Mouse (Mus musculus): ENCODE results near the gene Mettl1. TPM values are rescaled to one million over a fixed set of nuclear protein-coding genes. Genes with fewer than 3 reads are reported as not detected.

Mettl1 gene
- polyA plus RNA-seq, 1 experiment from 2014 or later = 49.4 TPM

DNA sequence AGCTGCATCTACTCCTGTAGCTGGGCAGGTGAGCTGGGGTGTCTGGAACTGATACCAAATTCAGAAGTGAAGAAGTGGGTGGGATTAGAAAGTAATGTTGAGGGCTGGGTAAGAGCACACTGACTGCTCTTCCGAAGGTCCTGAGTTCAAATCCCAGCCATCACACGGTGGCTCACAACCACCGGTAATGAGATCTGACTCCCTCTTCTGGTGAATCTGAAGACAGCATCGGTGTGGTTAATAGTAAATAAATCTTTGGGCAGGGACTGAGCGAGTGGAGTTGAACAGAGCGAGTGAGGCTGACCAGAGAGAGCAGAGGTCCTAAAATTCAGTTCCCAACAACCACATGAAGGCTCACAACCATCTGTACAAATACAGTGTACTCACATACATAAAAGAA is 44.4 kb downstream of the Mettl1 start:
- Histone ChIP-seq H3K27me3 (ENCODE audit: control insufficient read depth, insufficient read depth, low read length) (peaks cover 51% of the 10 kb centered on the region), H3K4me3 (replicated peaks; ENCODE audit: low read length) (no peak overlapping the region), H3K9ac (ENCODE audit: low read length) (no peak overlapping the region), H3K36me3 (ENCODE audit: control insufficient read depth, insufficient read depth, low read length) (no peaks in the 10 kb centered on the region), H3K4me2 (ENCODE audit: low read depth, low read length) (no peak overlapping the region), H3K9me3 (replicated peaks; ENCODE audit: control insufficient read depth, low read length) (no peaks in the 10 kb centered on the region), H3K27ac (ENCODE audit: low read length) (no peak overlapping the region), H3K4me1 (ENCODE audit: control insufficient read depth, insufficient read depth, low read length) (peaks cover 10% of the 10 kb centered on the region; the same call in 1 of the 2 replicates)
- 60% methylated on average over 6 of the region's 6 CpGs for WGBS
- no peak for ATAC-seq (ENCODE audit: insufficient read depth, low FRiP score)

DNA sequence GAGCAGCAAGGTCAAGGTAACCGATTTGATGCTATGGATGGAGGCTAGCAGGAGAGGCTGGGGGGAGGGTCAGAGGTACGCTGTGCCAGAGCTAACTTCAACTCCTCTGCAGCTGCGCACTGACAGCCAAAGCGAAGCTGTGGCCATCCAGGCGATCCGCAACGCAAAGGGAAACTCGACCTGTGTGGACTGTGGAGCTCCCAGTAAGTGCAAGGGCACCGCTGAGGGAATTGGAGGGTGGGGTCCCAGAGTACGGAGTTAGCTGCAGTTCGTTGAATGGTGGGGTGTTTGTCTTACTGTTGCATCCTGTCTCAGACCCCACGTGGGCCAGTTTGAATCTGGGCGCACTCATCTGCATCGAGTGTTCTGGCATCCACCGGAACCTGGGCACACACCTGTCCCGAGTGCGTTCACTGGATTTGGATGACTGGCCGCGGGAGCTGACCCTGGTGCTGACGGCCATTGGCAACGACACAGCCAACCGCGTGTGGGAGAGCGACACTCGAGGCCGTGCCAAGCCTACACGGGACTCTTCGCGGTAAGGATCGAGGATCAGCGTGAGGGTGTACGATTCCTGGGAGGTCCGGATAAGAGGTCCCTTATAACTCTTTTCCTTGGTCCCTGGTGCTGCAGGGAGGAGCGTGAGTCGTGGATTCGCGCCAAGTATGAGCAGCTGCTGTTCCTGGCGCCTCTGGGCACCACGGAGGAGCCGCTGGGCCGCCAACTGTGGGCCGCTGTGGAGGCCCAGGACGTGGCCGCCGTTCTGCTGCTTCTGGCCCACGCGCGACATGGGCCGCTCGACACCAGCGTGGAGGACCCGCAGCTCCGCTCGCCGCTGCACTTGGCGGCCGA is 49.6 kb downstream of the Mettl1 start:
- Histone ChIP-seq H3K27ac (ENCODE audit: low read length) (no peak overlapping the region), H3K9me3 (replicated peaks; ENCODE audit: control insufficient read depth, low read length) (no peaks in the 10 kb centered on the region), H3K4me1 (ENCODE audit: control insufficient read depth, insufficient read depth, low read length) (peaks cover 17% of the 10 kb centered on the region), H3K4me2 (ENCODE audit: low read depth, low read length) (peak overlapping the region; percentile 32), H3K36me3 (ENCODE audit: control insufficient read depth, insufficient read depth, low read length) (peaks cover under 1% of the 10 kb centered on the region; the same call in 1 of the 2 replicates), H3K27me3 (ENCODE audit: control insufficient read depth, insufficient read depth, low read length) (peaks cover 45% of the 10 kb centered on the region), H3K4me3 (replicated peaks; ENCODE audit: low read length) (peak overlapping the region; percentile 32), H3K9ac (ENCODE audit: low read length) (no peak overlapping the region)
- ATAC-seq (ENCODE audit: insufficient read depth, low FRiP score) = no peak
- WGBS = 11% methylated on average over 57 of the region's 57 CpGs

DNA sequence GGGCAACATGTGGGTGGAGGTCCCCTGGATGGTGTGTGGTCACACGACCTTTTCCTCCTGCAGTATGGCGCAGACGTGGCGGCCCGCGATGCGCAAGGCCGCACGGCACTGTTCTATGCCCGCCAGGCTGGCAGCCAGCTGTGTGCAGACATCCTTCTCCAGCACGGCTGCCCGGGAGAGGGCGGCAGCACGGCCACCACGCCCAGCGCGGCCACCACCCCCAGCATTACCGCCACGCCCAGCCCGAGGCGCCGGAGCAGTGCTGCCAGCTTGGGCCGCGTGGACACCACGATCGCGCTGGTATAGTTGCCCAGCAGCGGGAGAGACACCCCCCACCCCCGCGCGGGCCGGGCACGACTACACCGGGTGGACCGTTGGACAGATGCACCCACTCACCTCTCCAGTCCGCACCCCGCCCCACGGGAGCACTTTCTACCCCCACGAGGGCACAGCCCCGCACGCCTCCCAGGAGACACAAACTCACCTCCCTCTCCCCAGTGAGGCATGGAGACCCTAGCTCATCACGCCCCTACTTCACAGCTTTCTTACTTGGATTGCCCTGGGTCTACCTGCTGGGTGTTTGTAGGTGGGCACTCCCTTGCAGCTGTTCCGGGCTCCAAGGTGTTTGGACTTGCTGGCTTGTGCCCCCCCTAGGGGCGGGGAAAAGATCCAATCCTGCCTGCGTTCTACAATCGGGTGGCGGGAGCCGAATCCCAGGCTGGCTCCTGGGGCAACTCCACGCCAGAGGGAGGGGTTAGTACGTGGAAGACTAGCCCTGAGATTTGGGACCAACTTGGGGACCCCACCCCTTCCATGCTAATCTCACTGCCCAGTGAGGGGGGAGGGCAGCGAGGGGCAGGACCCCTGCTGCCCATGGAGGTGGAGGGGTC is 50.5 kb downstream of the Mettl1 start:
- no peak overlapping the region for H3K9ac ChIP-seq (ENCODE audit: low read length)
- peak overlapping the region; percentile 32 for H3K4me2 ChIP-seq (ENCODE audit: low read depth, low read length)
- 12% methylated on average over 51 of the region's 51 CpGs for WGBS
- H3K4me3 ChIP-seq (replicated peaks; ENCODE audit: low read length) = peak overlapping the region; percentile 32
- no peak overlapping the region for H3K27ac ChIP-seq (ENCODE audit: low read length)
- peaks cover 10% of the 10 kb centered on the region; the same call in 1 of the 2 replicates for H3K36me3 ChIP-seq (ENCODE audit: control insufficient read depth, insufficient read depth, low read length)
- no peaks in the 10 kb centered on the region for H3K9me3 ChIP-seq (replicated peaks; ENCODE audit: control insufficient read depth, low read length)
- H3K27me3 ChIP-seq (ENCODE audit: control insufficient read depth, insufficient read depth, low read length) = peaks cover 45% of the 10 kb centered on the region
- peaks cover 17% of the 10 kb centered on the region for H3K4me1 ChIP-seq (ENCODE audit: control insufficient read depth, insufficient read depth, low read length)
- ATAC-seq (ENCODE audit: insufficient read depth, low FRiP score) = peak; percentile 36; the same call in 1 of the 2 replicates

DNA sequence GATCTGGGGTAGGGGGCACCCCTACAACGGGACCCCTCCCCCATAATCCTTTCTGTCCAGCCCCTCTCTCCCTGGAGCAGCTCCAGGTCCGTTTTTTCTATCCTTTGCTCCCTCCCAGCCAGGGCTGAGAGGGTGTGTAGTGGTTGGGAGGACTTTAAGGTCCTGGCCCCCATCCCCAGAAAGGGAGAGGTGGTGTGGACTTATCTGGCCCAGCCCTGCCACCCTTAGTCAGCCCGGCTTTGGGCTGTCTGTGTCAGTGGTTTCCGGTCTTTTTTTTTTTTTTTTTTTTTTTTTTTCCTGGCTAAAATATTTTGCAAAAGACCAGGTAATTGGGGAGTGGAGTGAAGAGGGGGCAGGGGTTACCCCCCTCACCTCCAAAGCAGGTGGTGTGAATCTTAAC is 51.5 kb downstream of the Mettl1 start:
- peaks cover 41% of the 10 kb centered on the region for H3K27me3 ChIP-seq (ENCODE audit: control insufficient read depth, insufficient read depth, low read length)
- H3K36me3 ChIP-seq (ENCODE audit: control insufficient read depth, insufficient read depth, low read length) = peaks cover 10% of the 10 kb centered on the region; the same call in 1 of the 2 replicates
- peaks cover 17% of the 10 kb centered on the region for H3K4me1 ChIP-seq (ENCODE audit: control insufficient read depth, insufficient read depth, low read length)

DNA sequence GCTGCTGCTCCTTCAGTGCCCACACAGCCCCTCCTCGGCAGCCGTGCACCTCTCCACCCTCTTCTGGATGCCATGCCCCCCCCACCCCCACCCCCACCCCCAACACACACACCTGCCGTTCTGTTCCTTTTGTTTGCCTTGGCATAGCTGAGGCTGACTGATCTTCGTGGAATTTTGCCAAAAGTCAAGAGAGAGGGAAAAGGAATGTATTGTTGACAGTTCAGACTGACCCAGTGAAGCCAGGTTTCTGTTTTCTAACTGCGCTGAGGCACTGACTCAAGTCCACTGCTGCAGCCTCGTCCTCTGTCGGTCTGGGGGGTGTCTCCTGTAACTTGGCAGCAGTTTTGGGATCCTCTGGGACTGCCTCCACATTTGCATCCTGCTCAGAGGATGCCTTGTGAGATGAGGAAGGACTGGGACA is 53.2 kb downstream of the Mettl1 start:
- H3K4me3 ChIP-seq (replicated peaks; ENCODE audit: low read length) = no peak overlapping the region
- peaks cover 17% of the 10 kb centered on the region for H3K4me1 ChIP-seq (ENCODE audit: control insufficient read depth, insufficient read depth, low read length)
- no peak overlapping the region for H3K4me2 ChIP-seq (ENCODE audit: low read depth, low read length)
- H3K27ac ChIP-seq (ENCODE audit: low read length) = no peak overlapping the region
- H3K36me3 ChIP-seq (ENCODE audit: control insufficient read depth, insufficient read depth, low read length) = peaks cover 10% of the 10 kb centered on the region; the same call in 1 of the 2 replicates
- H3K27me3 ChIP-seq (ENCODE audit: control insufficient read depth, insufficient read depth, low read length) = peaks cover 37% of the 10 kb centered on the region
- peak; percentile 44; the same call in 1 of the 2 replicates for ATAC-seq (ENCODE audit: insufficient read depth, low FRiP score)
- 26% methylated on average over 7 of the region's 7 CpGs for WGBS
- H3K9me3 ChIP-seq (replicated peaks; ENCODE audit: control insufficient read depth, low read length) = no peaks in the 10 kb centered on the region
- no peak overlapping the region for H3K9ac ChIP-seq (ENCODE audit: low read length)

More for the DNA sequence above, 51.5 kb downstream of the Mettl1 start:
- Histone ChIP-seq H3K4me3 (replicated peaks; ENCODE audit: low read length) (no peak overlapping the region), H3K4me2 (ENCODE audit: low read depth, low read length) (no peak overlapping the region), H3K9me3 (replicated peaks; ENCODE audit: control insufficient read depth, low read length) (no peaks in the 10 kb centered on the region), H3K9ac (ENCODE audit: low read length) (no peak overlapping the region), H3K27ac (ENCODE audit: low read length) (no peak overlapping the region)
- WGBS = 40% methylated on average over 4 of the region's 4 CpGs
- no peak for ATAC-seq (ENCODE audit: insufficient read depth, low FRiP score)

MicroRNAs encoded within 50 kb of the gene (microRNA counts, 519-probe panel; counts per million panel counts)
- 2,617 counts per million, percentile 57 among the panel's probes with 10 or more counts for microRNA mmu-miR-26a
- not detected for microRNA mmu-miR-546

Small RNA genes within 50 kb of the gene (microRNA-seq; reads per million reads assigned to microRNA genes)
- gene Mir26a-2 = 46.0 reads per million, percentile 47 among the genes with 10 or more reads in this experiment
- gene Mir546 = not detected

Other genes with a start within 250 kb of the Mettl1 start
- gene Atp23, start 140.1 kb upstream of the Mettl1 start, polyA plus RNA-seq (2015; fragmentation: Nextera tagmentation; extraction: Ambion mirVana) = 11.7 and 12.0 TPM in 2 replicates
- 49.4 and 53.4 TPM in 2 replicates for gene Ctdsp2, start 62.7 kb upstream of the Mettl1 start, polyA plus RNA-seq (2015; fragmentation: Nextera tagmentation; extraction: Ambion mirVana)
- 1.0 and 1.9 TPM in 2 replicates for gene Avil, start 40.7 kb upstream of the Mettl1 start, polyA plus RNA-seq (2015; fragmentation: Nextera tagmentation; extraction: Ambion mirVana)
- gene Tsfm, start 10.6 kb upstream of the Mettl1 start, polyA plus RNA-seq (2015; fragmentation: Nextera tagmentation; extraction: Ambion mirVana) = 80.4 and 80.6 TPM in 2 replicates
- 1.3 and 1.5 TPM in 2 replicates for gene Eef1akmt3, start 99 bp downstream of the Mettl1 start, polyA plus RNA-seq (2015; fragmentation: Nextera tagmentation; extraction: Ambion mirVana)
- 0.21 and 0.37 TPM in 2 replicates for gene Cyp27b1, start 6.8 kb downstream of the Mettl1 start, polyA plus RNA-seq (2015; fragmentation: Nextera tagmentation; extraction: Ambion mirVana)
- 0.66 and 0.72 TPM in 2 replicates for gene March9, start 18.8 kb downstream of the Mettl1 start, polyA plus RNA-seq (2015; fragmentation: Nextera tagmentation; extraction: Ambion mirVana)
- 1,208 and 1,239 TPM in 2 replicates for gene Cdk4, start 22.1 kb downstream of the Mettl1 start, polyA plus RNA-seq (2015; fragmentation: Nextera tagmentation; extraction: Ambion mirVana)
- 158 and 177 TPM in 2 replicates for gene Tspan31, start 28.9 kb downstream of the Mettl1 start, polyA plus RNA-seq (2015; fragmentation: Nextera tagmentation; extraction: Ambion mirVana)
- gene Agap2, start 33.9 kb downstream of the Mettl1 start, polyA plus RNA-seq (2015; fragmentation: Nextera tagmentation; extraction: Ambion mirVana) = 0.09 and 0.62 TPM in 2 replicates
- 114 and 128 TPM in 2 replicates for gene Os9, start 79.7 kb downstream of the Mettl1 start, polyA plus RNA-seq (2015; fragmentation: Nextera tagmentation; extraction: Ambion mirVana)
- 29.3 and 34.3 TPM in 2 replicates for gene B4galnt1, start 123.8 kb downstream of the Mettl1 start, polyA plus RNA-seq (2015; fragmentation: Nextera tagmentation; extraction: Ambion mirVana)
- 1.2 and 1.4 TPM in 2 replicates for gene Slc26a10, start 139.2 kb downstream of the Mettl1 start, polyA plus RNA-seq (2015; fragmentation: Nextera tagmentation; extraction: Ambion mirVana)
- gene Arhgef25, start 148.7 kb downstream of the Mettl1 start, polyA plus RNA-seq (2015; fragmentation: Nextera tagmentation; extraction: Ambion mirVana) = 71.3 and 77.0 TPM in 2 replicates
- 68.6 and 79.4 TPM in 2 replicates for gene Dtx3, start 154.3 kb downstream of the Mettl1 start, polyA plus RNA-seq (2015; fragmentation: Nextera tagmentation; extraction: Ambion mirVana)
- 33.5 and 34.4 TPM in 2 replicates for gene Pip4k2c, start 170.2 kb downstream of the Mettl1 start, polyA plus RNA-seq (2015; fragmentation: Nextera tagmentation; extraction: Ambion mirVana)
- 6.5 and 6.7 TPM in 2 replicates for gene Kif5a, start 221.9 kb downstream of the Mettl1 start, polyA plus RNA-seq (2015; fragmentation: Nextera tagmentation; extraction: Ambion mirVana)
- 171 and 173 TPM in 2 replicates for gene Dctn2, start 225.0 kb downstream of the Mettl1 start, polyA plus RNA-seq (2015; fragmentation: Nextera tagmentation; extraction: Ambion mirVana)
- 8.6 and 11.6 TPM in 2 replicates for gene Mbd6, start 247.6 kb downstream of the Mettl1 start, polyA plus RNA-seq (2015; fragmentation: Nextera tagmentation; extraction: Ambion mirVana)

All from stomach, embryonic 16.5 days (tissue).